Mouse (Mus musculus) B cell, adult 62 days (primary cell): ENCODE data around the gene Snrpd2. TPM values are rescaled to one million over a fixed set of nuclear protein-coding genes. Genes with fewer than 3 reads are reported as not detected.

Experiments used
- total RNA-seq: library from RNA; stranded (reverse); gene quantifications from 4 replicates; pipeline ENCODE4 v1.2.4, GENCODE M21; 2023

Gene Snrpd2
- 86.8 to 98.6 TPM (median 92.5 TPM) in 4 replicates for total RNA-seq

GRCm38 (mm10) chr7:19149626-19150025, at the start of gene Snrpd2:
TSS of gene Snrpd2 (plus strand) at chr7:19149722.

GRCm38 (mm10) chr7:19118028-19118771, 31.3 kb upstream of the Snrpd2 start, which contains the start of gene Gm4969:
TSS of gene Gm4969 (minus strand) at chr7:19118368.

GRCm38 (mm10) chr7:19119631-19120429, 29.7 kb upstream of the Snrpd2 start, which contains the start of gene Fbxo46:
TSS of gene Fbxo46 (plus strand) at chr7:19119859.

GRCm38 (mm10) chr7:19148875-19149541, 514 bp upstream of the Snrpd2 start, which contains the start of gene Qpctl:
TSS of gene Qpctl (minus strand) at chr7:19149291.

GRCm38 (mm10) chr7:19165656-19166423, 16.3 kb downstream of the Snrpd2 start, which contains the start of gene Gipr:
TSS of gene Gipr (minus strand) at chr7:19166127.

GRCm38 (mm10) chr7:19175708-19176515, 26.4 kb downstream of the Snrpd2 start, which contains the start of gene Eml2:
TSS of gene Eml2 (plus strand) at chr7:19176421.

Other genes with a start within 250 kb of the Snrpd2 start
- 16.0 to 24.2 TPM (median 21.6 TPM) in 4 replicates for gene Ccdc61, start 239.3 kb upstream of the Snrpd2 start, total RNA-seq
- gene Nova2, start 223.8 kb upstream of the Snrpd2 start, total RNA-seq = not detected in 4 replicates
- not detected in 4 replicates for gene Nanos2, start 162.3 kb upstream of the Snrpd2 start, total RNA-seq
- 1.2 to 2.3 TPM (median 1.8 TPM) in 4 replicates for gene Mypop, start 158.5 kb upstream of the Snrpd2 start, total RNA-seq
- gene Irf2bp1, start 145.7 kb upstream of the Snrpd2 start, total RNA-seq = 26.8 to 30.9 TPM (median 29.4 TPM) in 4 replicates
- not detected in 4 replicates for gene Foxa3, start 126.2 kb upstream of the Snrpd2 start, total RNA-seq
- 91.9 to 110 TPM (median 103 TPM) in 4 replicates for gene Sympk, start 125.3 kb upstream of the Snrpd2 start, total RNA-seq
- gene Rsph6a, start 95.0 kb upstream of the Snrpd2 start, total RNA-seq = 0.39 TPM in 1 of 4 replicates, not detected in the others
- gene Dmwd, start 73.5 kb upstream of the Snrpd2 start, total RNA-seq = 17.3 to 21.6 TPM (median 19.2 TPM) in 4 replicates
- 12.4 to 18.4 TPM (median 13.1 TPM) in 4 replicates for gene Dmpk, start 65.9 kb upstream of the Snrpd2 start, total RNA-seq
- gene Six5, start 55.1 kb upstream of the Snrpd2 start, total RNA-seq = 0.24 to 0.69 TPM (median 0.42 TPM) in 4 replicates
- gene Gm4969, start 31.4 kb upstream of the Snrpd2 start, total RNA-seq = not detected in 4 replicates
- 20.6 to 21.9 TPM (median 21.4 TPM) in 4 replicates for gene Fbxo46, start 29.9 kb upstream of the Snrpd2 start, total RNA-seq
- 9.9 to 12.7 TPM (median 10.7 TPM) in 4 replicates for gene Qpctl, start 431 bp upstream of the Snrpd2 start, total RNA-seq
- gene Gipr, start 16.4 kb downstream of the Snrpd2 start, total RNA-seq = not detected in 4 replicates
- 19.1 to 28.1 TPM (median 21.6 TPM) in 4 replicates for gene Eml2, start 26.7 kb downstream of the Snrpd2 start, total RNA-seq
- not detected in 4 replicates for gene Gpr4, start 62.8 kb downstream of the Snrpd2 start, total RNA-seq
- gene Opa3, start 78.6 kb downstream of the Snrpd2 start, total RNA-seq = 52.4 to 62.7 TPM (median 54.4 TPM) in 4 replicates
- 346 to 371 TPM (median 369 TPM) in 4 replicates for gene Vasp, start 122.1 kb downstream of the Snrpd2 start, total RNA-seq
- not detected in 4 replicates for gene Ppm1n, start 130.3 kb downstream of the Snrpd2 start, total RNA-seq
- 0.15 to 0.27 TPM in 2 of 4 replicates, not detected in the others for gene Rtn2, start 132.9 kb downstream of the Snrpd2 start, total RNA-seq
- 2,427 to 3,505 TPM (median 2,938 TPM) in 4 replicates for gene Fosb, start 160.3 kb downstream of the Snrpd2 start, total RNA-seq
- 59.1 to 71.4 TPM (median 68.3 TPM) in 4 replicates for gene Ercc1, start 195.1 kb downstream of the Snrpd2 start, total RNA-seq
- 4.3 to 7.0 TPM (median 5.9 TPM) in 4 replicates for gene Cd3eap, start 209.8 kb downstream of the Snrpd2 start, total RNA-seq
- 0.63 to 2.7 TPM (median 1.5 TPM) in 4 replicates for gene Ppp1r13l, start 210.0 kb downstream of the Snrpd2 start, total RNA-seq
- 68.9 to 74.8 TPM (median 72.8 TPM) in 4 replicates for gene Ercc2, start 232.3 kb downstream of the Snrpd2 start, total RNA-seq